Mouse (Mus musculus): ENCODE measurements around the gene Cxcl16. TPM values are rescaled to one million over a fixed set of nuclear protein-coding genes. Genes with fewer than 3 reads are reported as not detected.
"Not testable (repeated sequence)": the region's sequence is repeated elsewhere in the genome, so short reads cannot be mapped to it uniquely, and the experiment has no call there.

The Cxcl16 gene
- polyA plus RNA-seq, 1 experiment from 2014 or later, result 0.84 TPM

GRCm38 (mm10) chr11:70489138-70489537 lies 29.4 kb upstream of the Cxcl16 start:
- DNase-seq (ENCODE audit: low spot score), result no peak

GRCm38 (mm10) chr11:70487816-70488215 lies 28.0 kb upstream of the Cxcl16 start:
- no peak overlapping the region for H3K4me3 ChIP-seq (ENCODE audit: low read depth, low read length)
- no peak for ATAC-seq (ENCODE audit: insufficient read depth, low FRiP score, low TSS enrichment)
- 42% methylated on average over 4 of the region's 4 CpGs for WGBS

More at GRCm38 (mm10) chr11:70489138-70489537, 29.4 kb upstream of the Cxcl16 start:
- ATAC-seq (ENCODE audit: insufficient read depth, low FRiP score, low TSS enrichment), result no peak
- H3K27me3 ChIP-seq (ENCODE audit: control insufficient read depth, insufficient read depth, low read length), result no peaks in the 10 kb centered on the region
- no peaks in the 10 kb centered on the region for H3K9me3 ChIP-seq (ENCODE audit: control insufficient read depth, low read length)
- 93% methylated on average over 3 of the region's 3 CpGs for WGBS
- H3K9ac ChIP-seq (ENCODE audit: low read length), result no peak overlapping the region
- no peak overlapping the region for H3K27ac ChIP-seq (ENCODE audit: low read depth, low read length)
- H3K4me2 ChIP-seq (ENCODE audit: low read depth), result no peak overlapping the region
- H3K4me3 ChIP-seq (ENCODE audit: low read depth, low read length), result no peak overlapping the region
- no peaks in the 10 kb centered on the region for H3K4me1 ChIP-seq (ENCODE audit: control insufficient read depth, insufficient read depth, low read length)
- H3K36me3 ChIP-seq (ENCODE audit: control insufficient read depth, insufficient read depth, low read length), result no peaks in the 10 kb centered on the region

GRCm38 (mm10) chr11:70485498-70485897 lies 25.7 kb upstream of the Cxcl16 start:
- DNase-seq (ENCODE audit: low spot score) (no peak), ATAC-seq (ENCODE audit: insufficient read depth, low FRiP score, low TSS enrichment) (no peak)
- H3K27ac ChIP-seq (ENCODE audit: low read depth, low read length), result no peak overlapping the region
- H3K9ac ChIP-seq (ENCODE audit: low read length), result no peak overlapping the region
- WGBS, result 64% methylated on average over 2 of the region's 2 CpGs
- no peaks in the 10 kb centered on the region for H3K36me3 ChIP-seq (ENCODE audit: control insufficient read depth, insufficient read depth, low read length)
- no peaks in the 10 kb centered on the region for H3K27me3 ChIP-seq (ENCODE audit: control insufficient read depth, insufficient read depth, low read length)
- H3K4me1 ChIP-seq (ENCODE audit: control insufficient read depth, insufficient read depth, low read length), result no peaks in the 10 kb centered on the region
- H3K4me2 ChIP-seq (ENCODE audit: low read depth), result no peak overlapping the region
- no peak overlapping the region for H3K4me3 ChIP-seq (ENCODE audit: low read depth, low read length)
- H3K9me3 ChIP-seq (ENCODE audit: control insufficient read depth, low read length), result no peaks in the 10 kb centered on the region

More at GRCm38 (mm10) chr11:70487816-70488215, 28.0 kb upstream of the Cxcl16 start:
- Histone ChIP-seq H3K27me3 (ENCODE audit: control insufficient read depth, insufficient read depth, low read length) (no peaks in the 10 kb centered on the region), H3K36me3 (ENCODE audit: control insufficient read depth, insufficient read depth, low read length) (no peaks in the 10 kb centered on the region), H3K27ac (ENCODE audit: low read depth, low read length) (no peak overlapping the region), H3K4me1 (ENCODE audit: control insufficient read depth, insufficient read depth, low read length) (no peaks in the 10 kb centered on the region), H3K9ac (ENCODE audit: low read length) (no peak overlapping the region), H3K4me2 (ENCODE audit: low read depth) (no peak overlapping the region), H3K9me3 (ENCODE audit: control insufficient read depth, low read length) (no peaks in the 10 kb centered on the region)
- no peak for DNase-seq (ENCODE audit: low spot score)

- ATAC-seq (ENCODE audit: insufficient read depth, low FRiP score, low TSS enrichment) (no peak), DNase-seq (ENCODE audit: low spot score) (no peak)
- H3K9me3 ChIP-seq (ENCODE audit: control insufficient read depth, low read length), result no peaks in the 10 kb centered on the region
- H3K9ac ChIP-seq (ENCODE audit: low read length), result no peak overlapping the region
- no peak overlapping the region for H3K4me2 ChIP-seq (ENCODE audit: low read depth)
- H3K4me3 ChIP-seq (ENCODE audit: low read depth, low read length), result no peak overlapping the region
- 83% methylated on average over 12 of the region's 12 CpGs for WGBS
- H3K36me3 ChIP-seq (ENCODE audit: control insufficient read depth, insufficient read depth, low read length), result no peaks in the 10 kb centered on the region
- H3K4me1 ChIP-seq (ENCODE audit: control insufficient read depth, insufficient read depth, low read length), result no peaks in the 10 kb centered on the region
- no peaks in the 10 kb centered on the region for H3K27me3 ChIP-seq (ENCODE audit: control insufficient read depth, insufficient read depth, low read length)
- no peak overlapping the region for H3K27ac ChIP-seq (ENCODE audit: low read depth, low read length)
These were observed 15.2 kb upstream of the Cxcl16 start for GRCm38 (mm10) chr11:70474872-70475534.

- not testable (repeated sequence) for H3K4me3 ChIP-seq (ENCODE audit: low read depth, low read length); H3K4me1 ChIP-seq (ENCODE audit: control insufficient read depth, insufficient read depth, low read length); ATAC-seq (ENCODE audit: insufficient read depth, low FRiP score, low TSS enrichment); H3K9me3 ChIP-seq (ENCODE audit: control insufficient read depth, low read length); H3K36me3 ChIP-seq (ENCODE audit: control insufficient read depth, insufficient read depth, low read length); H3K9ac ChIP-seq (ENCODE audit: low read length); DNase-seq (ENCODE audit: low spot score); H3K27ac ChIP-seq (ENCODE audit: low read depth, low read length); H3K27me3 ChIP-seq (ENCODE audit: control insufficient read depth, insufficient read depth, low read length); H3K4me2 ChIP-seq (ENCODE audit: low read depth)
- 94% methylated on average over 5 of the region's 5 CpGs for WGBS
These were observed 13.5 kb upstream of the Cxcl16 start for GRCm38 (mm10) chr11:70473291-70473690.

GRCm38 (mm10) chr11:70472716-70473115 lies 12.9 kb upstream of the Cxcl16 start:
- H3K4me1 ChIP-seq (ENCODE audit: control insufficient read depth, insufficient read depth, low read length), result no peaks in the 10 kb centered on the region
- no peaks in the 10 kb centered on the region for H3K27me3 ChIP-seq (ENCODE audit: control insufficient read depth, insufficient read depth, low read length)
- no peaks in the 10 kb centered on the region for H3K9me3 ChIP-seq (ENCODE audit: control insufficient read depth, low read length)
- no peak for ATAC-seq (ENCODE audit: insufficient read depth, low FRiP score, low TSS enrichment)
- no peak for DNase-seq (ENCODE audit: low spot score)
- no peak overlapping the region for H3K4me2 ChIP-seq (ENCODE audit: low read depth)
- H3K36me3 ChIP-seq (ENCODE audit: control insufficient read depth, insufficient read depth, low read length), result no peaks in the 10 kb centered on the region
- H3K4me3 ChIP-seq (ENCODE audit: low read depth, low read length), result no peak overlapping the region
- no peak overlapping the region for H3K9ac ChIP-seq (ENCODE audit: low read length)
- H3K27ac ChIP-seq (ENCODE audit: low read depth, low read length), result no peak overlapping the region

GRCm38 (mm10) chr11:70469764-70470163 lies 10.0 kb upstream of the Cxcl16 start:
- Histone ChIP-seq H3K27ac (ENCODE audit: low read depth, low read length) (no peak overlapping the region), H3K4me2 (ENCODE audit: low read depth) (no peak overlapping the region), H3K9ac (ENCODE audit: low read length) (no peak overlapping the region), H3K36me3 (ENCODE audit: control insufficient read depth, insufficient read depth, low read length) (no peaks in the 10 kb centered on the region), H3K4me1 (ENCODE audit: control insufficient read depth, insufficient read depth, low read length) (no peaks in the 10 kb centered on the region), H3K9me3 (ENCODE audit: control insufficient read depth, low read length) (no peaks in the 10 kb centered on the region), H3K27me3 (ENCODE audit: control insufficient read depth, insufficient read depth, low read length) (peaks cover 4% of the 10 kb centered on the region), H3K4me3 (ENCODE audit: low read depth, low read length) (no peak overlapping the region)
- WGBS, result 85% methylated on average over 3 of the region's 3 CpGs
- DNase-seq (ENCODE audit: low spot score) (no peak), ATAC-seq (ENCODE audit: insufficient read depth, low FRiP score, low TSS enrichment) (no peak)

- Histone ChIP-seq H3K27me3 (ENCODE audit: control insufficient read depth, insufficient read depth, low read length) (peaks cover 4% of the 10 kb centered on the region), H3K4me1 (ENCODE audit: control insufficient read depth, insufficient read depth, low read length) (no peaks in the 10 kb centered on the region), H3K9me3 (ENCODE audit: control insufficient read depth, low read length) (no peaks in the 10 kb centered on the region), H3K36me3 (ENCODE audit: control insufficient read depth, insufficient read depth, low read length) (no peaks in the 10 kb centered on the region), H3K9ac (ENCODE audit: low read length) (no peak overlapping the region), H3K27ac (ENCODE audit: low read depth, low read length) (no peak overlapping the region), H3K4me2 (ENCODE audit: low read depth) (no peak overlapping the region), H3K4me3 (ENCODE audit: low read depth, low read length) (no peak overlapping the region)
- DNase-seq (ENCODE audit: low spot score) (no peak), ATAC-seq (ENCODE audit: insufficient read depth, low FRiP score, low TSS enrichment) (no peak)
- WGBS, result 93% methylated on average over 5 of the region's 5 CpGs
These were observed 8.3 kb upstream of the Cxcl16 start for GRCm38 (mm10) chr11:70467902-70468619.

- Histone ChIP-seq H3K4me2 (ENCODE audit: low read depth) (no peak overlapping the region), H3K27me3 (ENCODE audit: control insufficient read depth, insufficient read depth, low read length) (peaks cover 4% of the 10 kb centered on the region), H3K9ac (ENCODE audit: low read length) (no peak overlapping the region; the same call in 1 of the 2 replicates), H3K27ac (ENCODE audit: low read depth, low read length) (no peak overlapping the region), H3K4me3 (ENCODE audit: low read depth, low read length) (no peak overlapping the region), H3K4me1 (ENCODE audit: control insufficient read depth, insufficient read depth, low read length) (no peaks in the 10 kb centered on the region), H3K9me3 (ENCODE audit: control insufficient read depth, low read length) (no peaks in the 10 kb centered on the region), H3K36me3 (ENCODE audit: control insufficient read depth, insufficient read depth, low read length) (no peaks in the 10 kb centered on the region)
- no peak for ATAC-seq (ENCODE audit: insufficient read depth, low FRiP score, low TSS enrichment)
- DNase-seq (ENCODE audit: low spot score), result peak; percentile 22
- WGBS, result 21% methylated on average over 23 of the region's 23 CpGs
These were observed 6.0 kb upstream of the Cxcl16 start for GRCm38 (mm10) chr11:70465824-70466223.
